Mouse (Mus musculus): ENCODE data around the gene Ttc19. TPM values are rescaled to one million over a fixed set of nuclear protein-coding genes. Genes with fewer than 3 reads are reported as not detected.
A peak's percentile ranks its signal among the peaks of the same experiment; 100 is the strongest.

The Ttc19 gene
- polyA plus RNA-seq (2014; fragmentation: Nextera tagmentation; extraction: Ambion mirVana): 18.4 and 19.6 TPM in 2 replicates

DNA sequence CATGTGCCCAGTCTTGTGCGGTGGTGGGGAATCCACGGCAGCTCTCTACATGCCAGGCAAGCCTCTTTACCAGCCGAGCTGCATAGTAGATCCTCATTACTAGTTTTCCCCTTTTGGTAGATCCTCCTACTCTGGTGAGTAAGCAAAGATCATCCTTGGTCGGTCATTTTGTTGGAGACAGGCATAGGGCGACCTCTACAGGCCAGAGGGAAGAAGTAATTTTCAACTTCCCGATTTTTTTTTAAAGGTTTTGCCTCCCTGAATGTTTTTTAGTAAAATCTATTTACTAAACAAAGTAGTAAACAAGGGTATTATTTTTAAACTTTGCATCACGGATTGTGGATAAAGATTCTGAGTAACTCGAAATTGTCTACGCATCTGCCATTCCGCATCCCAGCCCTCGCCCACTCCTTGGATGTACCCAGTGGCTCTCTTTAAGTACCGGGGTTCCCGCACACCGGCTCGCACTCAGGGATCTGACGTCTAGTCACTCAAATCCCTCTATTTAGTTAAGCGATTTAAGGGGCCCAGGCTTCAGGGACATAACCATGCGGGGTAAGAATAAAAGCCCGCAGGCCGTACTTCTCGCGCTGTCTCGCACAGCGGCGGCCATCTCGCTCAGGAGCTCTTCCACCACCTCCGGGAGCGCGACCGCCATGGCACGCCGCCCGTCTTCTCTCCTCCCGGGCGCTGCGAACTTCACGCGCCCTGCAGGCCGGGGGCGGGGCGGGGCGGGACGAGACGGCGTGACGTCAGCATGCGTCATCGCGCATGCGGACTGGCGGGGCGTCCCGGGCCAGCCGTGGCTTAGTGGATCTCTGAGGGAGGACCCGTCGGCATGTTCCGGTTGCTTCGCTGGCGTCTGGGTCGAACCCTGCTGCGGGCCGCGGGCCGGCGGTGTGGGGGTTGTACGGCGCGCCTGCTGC is at the start of gene Ttc19, which contains the start of gene Zswim7:
TSS of gene Ttc19 (plus strand) at position 799 of the 926 bp plus-strand sequence.
TSS of gene Zswim7 (minus strand) at position 701 of the 926 bp plus-strand sequence.
- H3K4me3 ChIP-seq (ENCODE audit: low read length): peak within 1 kb of the TSS; percentile 80
- no peaks in the 10 kb centered on the region for H3K9me3 ChIP-seq (ENCODE audit: control insufficient read depth, low read length)
- H3K27ac ChIP-seq (ENCODE audit: low read depth, low read length): peak within 1 kb of the TSS; percentile 86
- peak; percentile 97 for ATAC-seq (ENCODE audit: low FRiP score, low TSS enrichment)
- no peaks in the 10 kb centered on the region for H3K4me1 ChIP-seq (ENCODE audit: control insufficient read depth, insufficient read depth, low read length)
- WGBS: 3% methylated on average over 66 of the region's 68 CpGs
- peak within 1 kb of the TSS; percentile 85 for H3K9ac ChIP-seq (ENCODE audit: low read depth, low read length)
- peak within 1 kb of the TSS; percentile 68 for H3K4me2 ChIP-seq (replicated peaks; ENCODE audit: low read depth, low read length)
- peaks cover 11% of the 10 kb centered on the region; the same call in 1 of the 2 replicates for H3K36me3 ChIP-seq (ENCODE audit: control insufficient read depth, insufficient read depth, low read length)
- no peaks in the 10 kb centered on the region for H3K27me3 ChIP-seq (ENCODE audit: control insufficient read depth, insufficient read depth, low read length)

DNA sequence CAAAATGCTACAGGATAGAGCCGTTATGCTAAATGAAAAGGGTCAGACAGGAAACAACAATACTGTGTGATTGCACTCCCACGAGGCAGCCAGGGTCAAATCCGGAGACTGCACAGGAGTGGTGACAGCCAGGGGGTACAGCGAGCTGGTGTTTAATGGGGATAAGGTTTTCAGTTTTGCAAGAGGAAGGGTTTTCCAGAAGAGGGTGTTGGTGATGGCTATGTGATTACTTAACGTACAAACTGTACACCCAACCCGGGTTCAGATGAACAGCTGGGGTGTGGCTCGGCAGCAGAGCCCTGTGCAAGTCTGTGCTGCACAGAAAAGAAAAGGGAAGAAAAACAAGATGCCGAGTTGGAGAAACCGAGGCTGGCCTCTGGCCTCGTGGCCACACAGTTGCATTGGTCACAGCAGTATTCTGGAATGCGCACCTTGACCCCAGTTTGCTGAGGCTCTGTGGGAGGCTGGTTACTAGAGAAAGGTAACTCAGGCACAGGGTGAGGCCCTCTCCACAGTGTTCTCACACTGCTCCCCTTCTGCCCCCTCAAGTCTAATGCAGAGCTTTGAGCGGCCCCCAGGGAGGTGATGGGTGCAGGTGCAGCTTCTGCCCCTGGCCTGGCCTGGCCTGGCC is 40.5 kb upstream of the Ttc19 start:
- 66% methylated on average over 12 of the region's 12 CpGs for WGBS
- no peak for ATAC-seq (ENCODE audit: low FRiP score, low TSS enrichment)
- Histone ChIP-seq H3K27me3 (ENCODE audit: control insufficient read depth, insufficient read depth, low read length) (no peaks in the 10 kb centered on the region), H3K9me3 (ENCODE audit: control insufficient read depth, low read length) (no peaks in the 10 kb centered on the region), H3K9ac (ENCODE audit: low read depth, low read length) (no peak overlapping the region), H3K4me2 (replicated peaks; ENCODE audit: low read depth, low read length) (no peak overlapping the region), H3K36me3 (ENCODE audit: control insufficient read depth, insufficient read depth, low read length) (no peaks in the 10 kb centered on the region), H3K27ac (ENCODE audit: low read depth, low read length) (no peak overlapping the region), H3K4me3 (ENCODE audit: low read length) (no peak overlapping the region), H3K4me1 (ENCODE audit: control insufficient read depth, insufficient read depth, low read length) (no peaks in the 10 kb centered on the region)

DNA sequence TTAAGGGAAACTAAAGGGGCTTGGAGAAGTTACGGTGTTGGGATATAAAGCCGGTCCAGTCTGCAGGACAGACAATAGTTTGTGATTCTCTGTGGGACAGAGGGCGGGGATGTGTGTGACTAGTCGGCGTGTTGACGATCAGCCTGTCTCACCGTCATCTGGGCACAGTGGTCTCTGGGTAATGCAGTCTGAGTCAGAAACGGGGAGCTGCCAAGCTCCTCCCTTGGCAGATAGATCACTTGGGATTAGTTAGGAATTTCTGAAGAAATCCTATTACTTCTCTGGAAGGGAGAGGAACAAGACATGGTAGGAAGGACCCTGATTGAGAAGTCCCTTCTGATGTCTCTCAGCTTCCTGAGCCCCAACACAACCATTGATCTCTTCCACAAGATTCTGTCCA is 37.4 kb upstream of the Ttc19 start:
- no peak overlapping the region for H3K4me3 ChIP-seq (ENCODE audit: low read length)
- no peak overlapping the region for H3K4me2 ChIP-seq (replicated peaks; ENCODE audit: low read depth, low read length)
- peaks cover 5% of the 10 kb centered on the region; the same call in 1 of the 2 replicates for H3K27me3 ChIP-seq (ENCODE audit: control insufficient read depth, insufficient read depth, low read length)
- no peak overlapping the region for H3K27ac ChIP-seq (ENCODE audit: low read depth, low read length)
- no peak for ATAC-seq (ENCODE audit: low FRiP score, low TSS enrichment)
- no peaks in the 10 kb centered on the region for H3K9me3 ChIP-seq (ENCODE audit: control insufficient read depth, low read length)
- WGBS: 89% methylated on average over 8 of the region's 8 CpGs
- H3K9ac ChIP-seq (ENCODE audit: low read depth, low read length): no peak overlapping the region
- no peaks in the 10 kb centered on the region for H3K36me3 ChIP-seq (ENCODE audit: control insufficient read depth, insufficient read depth, low read length)
- H3K4me1 ChIP-seq (ENCODE audit: control insufficient read depth, insufficient read depth, low read length): no peaks in the 10 kb centered on the region

DNA sequence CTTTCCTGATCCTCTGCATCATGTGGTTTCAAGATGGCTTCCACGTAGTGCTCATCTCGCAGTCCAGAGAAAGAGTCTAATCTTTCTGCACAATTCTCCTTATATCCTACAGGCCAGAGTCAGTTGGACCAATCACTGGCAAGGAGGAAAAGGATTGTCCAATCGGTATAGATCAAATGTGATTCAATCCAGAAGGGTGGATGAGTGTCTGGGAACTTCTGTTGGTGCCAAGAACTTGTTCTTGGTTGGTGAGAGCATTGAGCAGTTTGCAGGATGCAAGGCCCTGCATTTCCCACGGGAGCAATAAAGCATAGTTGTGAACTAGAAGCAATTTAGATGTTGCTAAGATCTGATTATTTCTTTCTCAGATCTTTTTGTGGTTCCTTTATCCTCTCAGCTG is 36.8 kb upstream of the Ttc19 start:
- Histone ChIP-seq H3K36me3 (ENCODE audit: control insufficient read depth, insufficient read depth, low read length) (no peaks in the 10 kb centered on the region), H3K27me3 (ENCODE audit: control insufficient read depth, insufficient read depth, low read length) (peaks cover 11% of the 10 kb centered on the region), H3K9me3 (ENCODE audit: control insufficient read depth, low read length) (no peaks in the 10 kb centered on the region), H3K9ac (ENCODE audit: low read depth, low read length) (no peak overlapping the region), H3K4me1 (ENCODE audit: control insufficient read depth, insufficient read depth, low read length) (0 out of 2 replicates have a peak, but pooled peaks cover 3% of the 10 kb centered on the region), H3K27ac (ENCODE audit: low read depth, low read length) (no peak overlapping the region), H3K4me3 (ENCODE audit: low read length) (no peak overlapping the region), H3K4me2 (replicated peaks; ENCODE audit: low read depth, low read length) (no peak overlapping the region)
- 91% methylated on average over 4 of the region's 4 CpGs for WGBS
- no peak for ATAC-seq (ENCODE audit: low FRiP score, low TSS enrichment)

DNA sequence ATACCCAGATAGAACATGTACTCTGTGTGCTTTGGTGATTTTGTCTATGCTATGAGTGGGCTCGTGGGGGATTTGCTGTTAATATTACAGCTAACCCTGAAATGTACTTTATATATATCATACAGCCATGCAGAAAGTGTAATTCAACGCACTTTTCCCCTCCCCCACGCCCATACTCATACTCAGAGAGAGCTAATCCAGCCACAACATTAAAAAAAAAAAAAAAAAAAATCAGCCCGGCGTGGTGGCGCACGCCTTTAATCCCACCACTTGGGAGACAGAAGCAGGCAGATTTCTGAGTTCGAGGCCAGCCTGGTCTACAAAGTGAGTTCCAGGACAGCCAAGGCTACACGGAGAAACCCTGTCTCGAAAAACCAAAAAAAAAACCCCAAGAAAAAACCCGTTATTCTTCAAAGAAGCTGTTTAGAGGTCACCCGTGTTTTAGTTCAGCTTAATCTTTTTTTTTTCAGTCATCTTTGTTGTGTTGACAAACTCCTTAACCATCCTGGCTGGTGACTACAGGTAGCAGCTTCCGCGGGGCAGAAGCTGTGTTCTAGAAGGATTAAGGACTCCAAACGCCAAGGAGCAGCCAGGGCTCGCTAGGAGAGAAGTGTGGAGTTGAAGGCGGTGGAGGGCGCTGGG is 33.4 kb upstream of the Ttc19 start:
- peaks cover 22% of the 10 kb centered on the region for H3K27me3 ChIP-seq (ENCODE audit: control insufficient read depth, insufficient read depth, low read length)
- ATAC-seq (ENCODE audit: low FRiP score, low TSS enrichment): no peak
- H3K9ac ChIP-seq (ENCODE audit: low read depth, low read length): peak overlapping the region; percentile 51
- H3K4me2 ChIP-seq (replicated peaks; ENCODE audit: low read depth, low read length): peak overlapping the region; percentile 99
- no peak overlapping the region for H3K27ac ChIP-seq (ENCODE audit: low read depth, low read length)
- H3K4me1 ChIP-seq (ENCODE audit: control insufficient read depth, insufficient read depth, low read length): peaks cover 3% of the 10 kb centered on the region; the same call in 1 of the 2 replicates
- no peaks in the 10 kb centered on the region for H3K36me3 ChIP-seq (ENCODE audit: control insufficient read depth, insufficient read depth, low read length)
- 39% methylated on average over 18 of the region's 18 CpGs for WGBS
- H3K9me3 ChIP-seq (ENCODE audit: control insufficient read depth, low read length): no peaks in the 10 kb centered on the region
- peak overlapping the region; percentile 56 for H3K4me3 ChIP-seq (ENCODE audit: low read length)

DNA sequence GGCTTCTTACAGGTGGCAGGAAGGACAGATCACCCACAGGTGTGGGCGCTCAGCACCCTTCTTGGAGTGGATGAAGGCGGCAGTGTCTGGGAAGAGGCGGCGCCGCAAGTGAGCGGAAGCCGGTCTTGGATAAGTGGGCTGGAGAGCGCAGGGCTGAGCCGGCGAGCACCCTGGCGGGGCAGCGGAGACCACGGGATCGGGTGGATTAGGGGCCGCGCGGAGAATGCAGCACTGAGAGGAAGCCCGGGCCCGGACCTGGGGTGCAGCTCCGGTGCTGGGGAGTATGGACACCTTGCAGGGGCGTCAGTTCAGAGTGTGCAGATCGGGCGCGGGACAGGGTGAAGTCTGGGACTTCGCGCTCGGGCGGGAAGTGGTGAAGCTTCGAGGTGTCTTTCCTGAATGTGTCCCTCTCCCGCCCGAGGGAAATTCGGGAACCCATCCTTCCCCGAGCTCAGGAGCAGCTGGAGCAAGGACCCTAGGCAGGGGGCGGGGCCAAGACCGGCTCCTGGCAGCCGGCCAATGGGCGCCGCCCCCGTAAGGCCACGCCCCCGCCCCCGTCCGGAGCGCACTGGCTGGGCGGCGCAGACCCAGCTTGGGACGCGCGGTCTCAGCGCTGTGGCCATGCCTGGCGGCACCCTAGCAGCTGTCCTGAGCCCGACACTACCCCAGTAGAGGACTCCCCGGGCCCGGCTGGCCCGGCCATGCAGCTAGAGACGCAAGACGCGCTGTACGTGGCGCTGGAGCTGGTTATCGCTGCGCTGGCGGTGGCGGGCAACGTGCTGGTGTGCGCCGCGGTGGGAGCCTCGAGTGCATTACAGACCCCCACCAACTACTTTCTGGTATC is 32.6 kb upstream of the Ttc19 start, which contains the start of gene Adora2b:
TSS of gene Adora2b (plus strand) at position 584 of the 844 bp plus-strand sequence.
- Histone ChIP-seq H3K9ac (ENCODE audit: low read depth, low read length) (peak within 1 kb of the TSS; percentile 51), H3K27ac (ENCODE audit: low read depth, low read length) (no peak within 1 kb of the TSS), H3K4me1 (ENCODE audit: control insufficient read depth, insufficient read depth, low read length) (peaks cover 3% of the 10 kb centered on the region; the same call in 1 of the 2 replicates), H3K4me2 (replicated peaks; ENCODE audit: low read depth, low read length) (peak within 1 kb of the TSS; percentile 99), H3K9me3 (ENCODE audit: control insufficient read depth, low read length) (no peaks in the 10 kb centered on the region), H3K36me3 (ENCODE audit: control insufficient read depth, insufficient read depth, low read length) (no peaks in the 10 kb centered on the region), H3K27me3 (ENCODE audit: control insufficient read depth, insufficient read depth, low read length) (peaks cover 22% of the 10 kb centered on the region), H3K4me3 (ENCODE audit: low read length) (peak within 1 kb of the TSS; percentile 56)
- under 1% methylated on average over 68 of the region's 69 CpGs for WGBS
- peak; percentile 94 for ATAC-seq (ENCODE audit: low FRiP score, low TSS enrichment)

DNA sequence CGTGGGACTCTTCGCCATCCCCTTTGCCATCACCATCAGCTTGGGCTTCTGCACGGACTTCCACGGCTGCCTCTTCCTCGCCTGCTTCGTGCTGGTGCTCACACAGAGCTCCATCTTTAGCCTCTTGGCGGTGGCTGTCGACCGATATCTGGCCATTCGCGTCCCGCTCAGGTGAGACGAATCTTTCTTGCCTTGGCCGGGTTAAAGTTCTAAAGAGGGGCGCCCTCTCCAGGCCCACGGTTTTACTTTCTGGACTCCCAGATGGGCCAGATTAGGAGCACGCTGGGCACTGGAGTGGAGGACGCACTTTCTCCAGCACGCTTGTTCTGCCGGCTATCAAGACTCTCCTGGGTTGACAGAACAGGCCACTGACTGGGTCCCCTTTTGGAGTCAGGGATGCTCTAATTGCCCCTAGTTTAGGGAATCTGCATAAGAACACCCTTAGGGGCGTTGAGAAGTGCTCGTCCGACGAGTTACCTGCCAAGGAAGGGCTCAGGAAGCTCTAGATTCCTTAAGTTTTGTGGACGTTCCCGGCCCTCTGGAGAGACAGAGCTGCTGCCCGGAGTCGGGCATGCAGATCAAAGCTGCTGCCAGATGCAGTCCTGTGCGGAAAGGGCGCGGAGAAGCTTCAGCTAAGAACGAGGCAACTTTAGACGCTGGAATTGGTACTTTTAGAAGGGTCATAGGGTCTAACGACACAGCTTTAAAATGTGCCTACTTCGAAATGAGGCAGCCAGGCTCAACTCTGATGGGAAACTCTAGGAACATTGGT is 31.8 kb upstream of the Ttc19 start:
- peak overlapping the region; percentile 40 for H3K9ac ChIP-seq (ENCODE audit: low read depth, low read length)
- H3K9me3 ChIP-seq (ENCODE audit: control insufficient read depth, low read length): no peaks in the 10 kb centered on the region
- H3K27ac ChIP-seq (ENCODE audit: low read depth, low read length): no peak overlapping the region
- peaks cover 22% of the 10 kb centered on the region for H3K27me3 ChIP-seq (ENCODE audit: control insufficient read depth, insufficient read depth, low read length)
- ATAC-seq (ENCODE audit: low FRiP score, low TSS enrichment): peak; percentile 37; the same call in 1 of the 2 replicates
- H3K4me3 ChIP-seq (ENCODE audit: low read length): peak overlapping the region; percentile 56
- H3K36me3 ChIP-seq (ENCODE audit: control insufficient read depth, insufficient read depth, low read length): no peaks in the 10 kb centered on the region
- peak overlapping the region; percentile 99 for H3K4me2 ChIP-seq (replicated peaks; ENCODE audit: low read depth, low read length)
- peaks cover 3% of the 10 kb centered on the region; the same call in 1 of the 2 replicates for H3K4me1 ChIP-seq (ENCODE audit: control insufficient read depth, insufficient read depth, low read length)
- WGBS: 2% methylated on average over 35 of the region's 35 CpGs

Measured in kidney, embryonic 14.5 days (tissue).